Mouse (Mus musculus) Patski (cell line): Measurements from ENCODE around the gene Egln2. TPM values are rescaled to one million over a fixed set of nuclear protein-coding genes. Genes with fewer than 3 reads are reported as not detected.

Source experiments
- ATAC-seq: fragments of 100-300 bp; one replicate; pipeline ENCODE4 v1.8.0; 2021
- CTCF ChIA-PET: fragments of 350-600 bp; sonication (Branson Sonifier 250); formaldehyde crosslinking; loops from one replicate; lab custom pipeline; 2022; ENCODE audit warnings: inconsistent platforms; lab: Charles Lee
- POLR2A ChIA-PET: fragments of 350-600 bp; sonication (Branson Sonifier 250); formaldehyde crosslinking; loops from one replicate; lab custom pipeline; 2022; ENCODE audit warnings: antibody characterized with exemption, inconsistent platforms; lab: Charles Lee
- DNase-seq: peaks from one replicate; pipeline ENCODE4 v3.0.0-alpha.2; 2011; ENCODE audit warnings: low read depth, low spot score
- H3K27me3 ChIP-seq: fragments of 371-371 bp; one replicate; pipeline ENCODE4 v1.5.1; 2021
- CTCF ChIP-seq: fragments of 100-300 bp; IDR thresholded peaks from one replicate; pipeline ENCODE4 v1.5.1; 2021
- in situ Hi-C: fragments of 300-500 bp; cut with MboI; formaldehyde crosslinking; loops from 3 replicates; pipeline ENCODE4 v1.11.1; 2018; ENCODE audit warnings: low pct_unique_long_range_greater_than_20kb, mixed read lengths
- polyA plus RNA-seq: library from polyadenylated mRNA; unstranded; gene quantifications from one replicate; pipeline ENCODE4 v1.2.3, GENCODE M21; 2021

Gene Egln2
- polyA plus RNA-seq, 1 experiment from 2014 or later, result 51.6 TPM

- TF ChIP-seq CTCF, result no peak
- H3K27me3 ChIP-seq, result no peaks in the 10 kb centered on the region
- CTCF ChIA-PET, result interaction anchor here (2.2 kb wide), 1 partner anchor 14 kb away, joined by 9 read pairs; the partner anchor contains the start of gene Rab4b
- POLR2A ChIA-PET, result no interaction called here
- ATAC-seq (no peak), DNase-seq (no peak)
- in situ Hi-C loops, result loop anchor here (25.0 kb wide), 1 partner anchor 295 kb away; the partner anchor contains the start of genes Prx and Sertad1
Observed at GRCm38 (mm10) chr7:27192434-27192833, 25.8 kb upstream of the Egln2 start.

- DNase-seq (no peak), ATAC-seq (no peak)
- no peaks in the 10 kb centered on the region for H3K27me3 ChIP-seq
- ChIA-PET POLR2A (no interaction called here), CTCF (interaction anchor here (0.6 to 1.8 kb wide), 3 partner anchors 16 to 42 kb away, joined by 3 to 5 read pairs (median 3); no protein-coding TSS in a partner anchor)
- no peak for TF ChIP-seq CTCF
- in situ Hi-C loops, result loop anchor here (25.0 kb wide), 1 partner anchor 298 kb away; the partner anchor contains the start of genes Prx and Sertad1
Observed at GRCm38 (mm10) chr7:27189271-27189931, 22.8 kb upstream of the Egln2 start.

GRCm38 (mm10) chr7:27185986-27186385 is 19.4 kb upstream of the Egln2 start:
- TF ChIP-seq CTCF, result no peak
- ChIA-PET CTCF (interaction anchor here (1.1 kb wide), 1 partner anchor 26 kb away, joined by 3 read pairs; no protein-coding TSS in a partner anchor), POLR2A (no interaction called here)
- in situ Hi-C loops, result loop anchor here (25.0 kb wide), 1 partner anchor 301 kb away; the partner anchor contains the start of genes Prx and Sertad1
- H3K27me3 ChIP-seq, result no peaks in the 10 kb centered on the region
- ATAC-seq, result no peak
- DNase-seq, result no peak

- ChIA-PET POLR2A (no interaction called here), CTCF (interaction anchor here (1.1 kb wide), 1 partner anchor 25 kb away, joined by 3 read pairs; no protein-coding TSS in a partner anchor)
- TF ChIP-seq CTCF, result peak; percentile 78
- DNase-seq (no peak), ATAC-seq (peak; percentile 12)
- H3K27me3 ChIP-seq, result no peaks in the 10 kb centered on the region
- in situ Hi-C loops, result loop anchor here (25.0 kb wide), 1 partner anchor 302 kb away; the partner anchor contains the start of genes Prx and Sertad1
Observed at GRCm38 (mm10) chr7:27184964-27185363, 18.4 kb upstream of the Egln2 start.

- in situ Hi-C loops, result loop anchor here (25.0 kb wide), 1 partner anchor 305 kb away; the partner anchor contains the start of genes Prx and Sertad1
- ChIA-PET CTCF (interaction anchor here (0.8 to 1.1 kb wide), 2 partner anchors 22 to 57 kb away, joined by 3 read pairs; no protein-coding TSS in a partner anchor), POLR2A (interaction anchor here (0.9 kb wide), 1 partner anchor 22 kb away, joined by 4 read pairs; no protein-coding TSS in a partner anchor)
- H3K27me3 ChIP-seq, result no peaks in the 10 kb centered on the region
- no peak for ATAC-seq
- no peak for DNase-seq
- TF ChIP-seq CTCF, result no peak
Observed at GRCm38 (mm10) chr7:27182498-27182897, 15.9 kb upstream of the Egln2 start.

GRCm38 (mm10) chr7:27180837-27181695 is 14.5 kb upstream of the Egln2 start, which contains the start of the genes Gm21983 and Mia:
Gm21983 (minus strand) TSS chr7:27181086.
Mia (minus strand) TSS chr7:27181157.
- CTCF ChIA-PET, result interaction anchor here (0.7 to 1.1 kb wide), 2 partner anchors 13 to 21 kb away, joined by 3 read pairs; no protein-coding TSS in a partner anchor
- DNase-seq (no peak), ATAC-seq (no peak)

GRCm38 (mm10) chr7:27180036-27180435 is 13.4 kb upstream of the Egln2 start:
- ATAC-seq (no peak), DNase-seq (no peak)
- ChIA-PET POLR2A (interaction anchor here (1.2 to 1.4 kb wide), 2 partner anchors 13 to 20 kb away, joined by 3 to 6 read pairs; partner anchors contain the start of gene Egln2), CTCF (interaction anchor here (1.0 to 2.9 kb wide), 2 partner anchors 13 to 17 kb away, joined by 3 to 9 read pairs; no protein-coding TSS in a partner anchor)
- TF ChIP-seq CTCF, result no peak
- H3K27me3 ChIP-seq, result no peaks in the 10 kb centered on the region
- in situ Hi-C loops, result loop anchor here (25.0 kb wide), 1 partner anchor 307 kb away; the partner anchor contains the start of genes Prx and Sertad1

More at GRCm38 (mm10) chr7:27180837-27181695, 14.5 kb upstream of the Egln2 start, which contains the start of the genes Gm21983 and Mia:
- no peaks in the 10 kb centered on the region for H3K27me3 ChIP-seq
- in situ Hi-C loops, result loop anchor here (25.0 kb wide), 1 partner anchor 306 kb away; the partner anchor contains the start of genes Prx and Sertad1
- TF ChIP-seq CTCF, result no peak
- POLR2A ChIA-PET, result no interaction called here

GRCm38 (mm10) chr7:27179217-27179918 is 12.8 kb upstream of the Egln2 start:
- CTCF ChIA-PET, result interaction anchor here (1.0 to 2.9 kb wide), 4 partner anchors 13 to 24 kb away, joined by 3 to 11 read pairs (median 6); no protein-coding TSS in a partner anchor
- DNase-seq (no peak), ATAC-seq (peak; percentile 0)
- POLR2A ChIA-PET, result interaction anchor here (1.0 to 1.4 kb wide), 3 partner anchors 13 to 47 kb away, joined by 3 to 6 read pairs (median 3); partner anchors contain the start of gene Egln2
- in situ Hi-C loops, result loop anchor here (25.0 kb wide), 1 partner anchor 308 kb away; the partner anchor contains the start of genes Prx and Sertad1
- no peaks in the 10 kb centered on the region for H3K27me3 ChIP-seq
- no peak for TF ChIP-seq CTCF
